Mouse (Mus musculus): ENCODE measurements around the gene Capn5.

The Capn5 gene

GRCm38 (mm10) chr7:98109771-98110170 lies 68.3 kb downstream of the Capn5 start:
- DNase-seq (ENCODE audit: low spot score), result no peak

- DNase-seq (ENCODE audit: low spot score), result no peak
These were observed 69.2 kb downstream of the Capn5 start for GRCm38 (mm10) chr7:98108636-98109430.

- no peak for DNase-seq (ENCODE audit: low spot score)
These were observed 71.8 kb downstream of the Capn5 start for GRCm38 (mm10) chr7:98106272-98106671.

DNA sequence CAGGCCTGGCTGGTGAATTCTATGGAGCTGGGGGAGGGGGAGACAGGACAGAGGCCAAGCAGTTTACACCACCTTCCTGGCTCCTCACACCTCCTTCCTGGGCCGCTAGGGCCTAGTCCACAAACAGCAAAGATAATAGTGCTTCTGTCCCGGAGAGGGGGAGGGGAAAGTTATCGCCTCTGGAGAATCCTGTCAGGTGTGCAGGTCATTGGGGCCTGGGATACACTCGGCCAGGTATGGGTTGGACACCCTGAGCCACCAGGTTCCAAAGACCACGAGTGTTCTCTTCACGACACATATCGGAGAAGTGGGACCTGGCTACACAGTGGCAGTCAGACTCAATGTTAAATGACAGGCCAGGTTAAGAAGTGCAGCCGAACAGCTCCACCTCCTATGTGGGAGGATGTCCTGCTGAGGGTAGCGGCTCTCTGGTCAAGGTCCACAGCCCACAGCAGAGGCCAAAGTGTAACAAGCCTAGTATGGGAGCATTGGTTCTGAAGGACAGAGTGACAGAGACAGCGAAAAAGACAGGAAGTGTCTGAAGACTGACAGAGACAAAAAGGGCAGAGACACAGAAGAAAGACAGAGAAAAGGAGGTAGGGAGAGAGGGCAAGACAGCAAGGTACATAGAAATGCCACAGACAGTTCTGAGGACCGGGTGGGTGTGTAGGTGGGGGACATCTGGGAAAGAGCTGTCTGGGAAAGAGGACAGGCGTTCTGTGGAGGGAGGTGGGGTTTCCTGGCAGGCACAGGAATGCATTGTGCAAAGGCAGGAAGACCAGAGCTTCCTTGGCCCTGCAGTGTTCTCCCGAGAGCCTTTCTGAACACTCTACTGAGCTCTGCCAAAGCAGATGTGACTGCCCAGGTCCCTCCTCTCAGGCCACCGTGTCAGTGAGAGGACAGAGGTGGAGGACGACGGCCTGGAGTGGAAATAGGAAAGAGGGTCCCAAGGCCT lies 73.3 kb downstream of the Capn5 start:
- DNase-seq (ENCODE audit: low spot score), result no peak

DNA sequence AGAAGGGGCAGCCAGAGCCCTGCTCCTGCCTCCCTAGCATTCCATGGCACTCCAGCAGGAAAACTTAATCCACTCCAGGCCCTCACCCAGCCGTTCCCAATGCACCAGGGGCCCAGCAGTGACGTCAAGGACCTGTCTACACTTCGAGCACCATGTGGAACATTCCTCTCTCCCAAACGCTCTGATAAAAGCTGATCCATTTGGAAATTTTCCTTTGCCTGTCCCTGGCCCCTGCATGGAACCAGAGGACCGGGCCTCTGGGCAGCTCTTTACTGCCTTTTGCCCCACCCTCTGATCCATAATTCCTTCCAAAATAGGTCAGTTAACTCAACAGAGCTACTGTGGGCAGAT lies 74.2 kb downstream of the Capn5 start:
- DNase-seq (ENCODE audit: low spot score), result no peak

- peak; percentile 76 for DNase-seq (ENCODE audit: low spot score)
These were observed 74.8 kb downstream of the Capn5 start for GRCm38 (mm10) chr7:98103002-98103941.

- DNase-seq (ENCODE audit: low spot score), result no peak
These were observed 75.6 kb downstream of the Capn5 start for GRCm38 (mm10) chr7:98102488-98102887.

GRCm38 (mm10) chr7:98097557-98097956 lies 80.5 kb downstream of the Capn5 start:
- no peak for DNase-seq (ENCODE audit: low spot score)

DNA sequence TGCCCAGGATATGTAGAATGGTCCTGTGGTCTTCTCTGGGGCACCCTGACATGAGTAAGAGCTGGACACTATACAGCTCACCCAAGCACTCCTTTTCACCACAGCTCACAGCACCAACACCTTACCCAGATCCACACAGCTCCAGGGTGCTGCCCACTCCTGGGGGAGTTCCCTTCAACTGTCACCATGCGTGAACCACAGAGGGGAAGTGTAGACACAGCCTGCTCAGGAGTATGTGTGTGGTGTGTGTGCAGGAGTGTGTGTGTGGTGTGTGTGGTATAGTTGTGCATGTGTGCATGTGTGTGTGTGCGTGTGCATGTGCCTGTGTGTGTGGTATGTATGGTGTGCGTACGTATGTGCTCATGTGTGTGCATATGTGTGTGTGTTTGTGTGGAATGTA lies 82.2 kb downstream of the Capn5 start:
- no peak for DNase-seq (ENCODE audit: low spot score)

- no peak for DNase-seq (ENCODE audit: low spot score)
These were observed 91.7 kb downstream of the Capn5 start for GRCm38 (mm10) chr7:98086346-98086745.

- DNase-seq (ENCODE audit: low spot score), result no peak
These were observed 92.8 kb downstream of the Capn5 start for GRCm38 (mm10) chr7:98085314-98085713.

DNA sequence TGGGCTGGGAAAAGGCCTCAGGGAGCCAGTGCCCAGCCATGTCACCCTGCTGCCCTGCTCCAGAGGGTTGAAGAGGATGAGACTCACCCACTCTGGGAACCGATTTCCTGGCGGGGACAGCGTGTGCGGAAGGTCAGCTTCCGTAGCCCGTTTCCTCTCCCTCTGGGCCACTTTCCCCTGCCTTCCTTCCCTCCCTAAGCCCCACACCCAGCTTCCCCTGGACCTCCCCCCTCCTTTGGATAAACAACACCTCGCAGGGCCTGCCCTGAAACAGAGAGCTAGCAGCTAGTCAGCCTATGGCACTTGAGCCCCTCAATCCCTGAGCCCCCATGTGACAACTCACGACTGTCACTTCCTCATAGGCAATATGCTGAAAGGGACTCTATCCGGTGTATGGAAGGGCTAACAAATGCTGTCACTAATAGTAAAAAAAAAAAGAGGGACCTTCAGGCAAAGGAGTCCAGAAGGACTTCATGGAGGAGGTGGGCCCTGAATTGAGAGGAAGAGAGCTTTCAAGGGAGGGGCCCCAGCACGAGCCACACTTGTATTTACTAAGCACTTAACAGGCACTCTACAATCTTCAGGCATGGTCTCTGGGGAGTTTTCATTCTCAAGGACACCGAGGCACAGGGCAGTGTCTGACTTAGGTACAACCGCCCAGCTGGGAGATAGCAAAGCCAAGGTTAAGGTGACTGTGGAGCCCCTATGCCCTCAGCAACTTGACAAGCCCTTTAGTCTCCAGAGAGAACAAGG lies 93.4 kb downstream of the Capn5 start:
- DNase-seq (ENCODE audit: low spot score), result no peak

DNA sequence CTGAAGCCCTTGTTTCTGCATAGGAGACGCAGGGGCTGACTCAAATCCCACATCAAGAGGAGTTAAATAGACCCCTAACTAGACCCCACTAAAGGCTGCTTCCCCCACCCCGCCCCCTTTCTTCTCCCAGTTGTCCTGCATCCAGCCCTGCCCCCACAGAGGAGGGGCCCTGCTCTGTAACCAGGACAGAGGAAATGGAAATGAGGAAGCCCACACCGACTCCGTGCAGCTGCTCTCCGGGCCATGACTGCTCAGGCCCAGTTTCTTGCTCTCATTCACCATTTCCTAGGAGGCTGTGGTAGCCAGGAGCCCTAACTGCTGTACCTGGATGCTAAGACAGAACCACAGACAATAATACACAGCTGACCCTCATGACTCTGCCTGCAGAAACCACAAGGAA lies 95.7 kb downstream of the Capn5 start:
- no peak for DNase-seq (ENCODE audit: low spot score)

DNA sequence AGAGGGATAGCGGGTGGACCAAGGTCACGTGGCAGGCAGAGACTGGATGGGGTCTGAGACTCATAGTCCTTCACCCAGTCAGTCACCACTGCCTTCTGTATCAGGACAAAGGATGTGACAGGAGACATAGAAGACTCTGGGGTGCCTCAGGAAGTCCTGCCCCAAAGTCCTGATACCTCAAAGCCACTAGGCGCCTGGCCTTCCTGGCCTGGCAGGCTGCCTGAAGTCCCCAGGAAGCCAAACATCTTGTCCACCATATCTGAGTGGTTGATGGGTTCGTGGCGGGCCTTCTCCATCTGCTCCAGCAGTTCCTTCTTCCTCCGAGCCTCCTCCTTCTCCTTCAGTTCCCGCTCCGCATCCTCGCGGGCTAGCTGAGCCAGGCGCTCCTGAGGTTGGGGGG lies 100.6 kb downstream of the Capn5 start:
- no peak for DNase-seq (ENCODE audit: low spot score)

GRCm38 (mm10) chr7:98071620-98072019 lies 106.5 kb downstream of the Capn5 start:
- DNase-seq (ENCODE audit: low spot score), result peak; percentile 84
